Mouse (Mus musculus) frontal cortex, postnatal 25 days (tissue): ENCODE measurements at regions not wholly inside any gene's neighbourhood (a gene's known extent, or its start where the extent isn't known, plus 50 kb on each side); places are given as distances from the start of the nearest gene placed in this dataset.

Experiments
- DNase-seq, 2 experiments: peaks; one replicate each; pipeline ENCODE4 v3.0.0; 2022; ENCODE audit warnings: low spot score in 2 of 2

DNA sequence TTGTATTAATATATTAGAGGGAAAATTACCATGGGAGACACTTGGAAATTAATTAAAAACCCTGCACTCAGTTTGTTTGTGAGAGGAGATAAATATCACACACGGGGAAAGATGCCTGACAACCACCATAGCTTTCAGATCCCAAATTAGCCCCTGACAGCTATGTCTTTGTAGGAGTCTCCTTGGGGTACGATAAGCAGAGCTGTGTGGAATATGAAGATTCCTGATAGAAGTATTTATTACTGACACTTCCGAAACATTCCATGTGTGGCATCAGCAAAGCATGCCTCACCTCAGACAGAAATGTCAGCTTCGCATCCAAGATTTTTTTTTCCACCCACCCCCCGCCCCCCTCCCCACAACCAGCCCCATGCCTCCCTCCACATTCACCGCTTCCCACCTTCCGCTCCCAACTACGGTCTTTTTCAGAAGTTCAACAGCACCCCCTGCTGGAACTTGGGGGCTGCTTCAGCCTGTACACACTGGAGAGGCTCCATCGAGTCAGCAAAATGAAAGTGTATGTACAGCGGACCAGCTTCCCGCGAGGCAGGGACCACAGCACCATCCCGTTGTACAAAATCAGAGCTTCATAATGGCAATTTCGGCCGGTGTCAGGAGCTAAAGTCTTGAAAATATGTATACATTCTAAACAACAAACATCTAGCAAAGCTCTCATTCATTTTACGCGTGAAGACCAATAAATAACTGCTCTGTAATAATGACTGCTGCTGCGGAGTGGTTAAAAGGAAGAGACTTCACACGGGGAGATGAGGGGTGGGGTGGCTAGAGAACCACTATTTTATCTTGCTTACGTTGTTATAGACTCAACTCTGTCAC lies 66.7 kb downstream of the Rwdd3 start:
- peak; percentile 72 to 76 for DNase-seq

DNA sequence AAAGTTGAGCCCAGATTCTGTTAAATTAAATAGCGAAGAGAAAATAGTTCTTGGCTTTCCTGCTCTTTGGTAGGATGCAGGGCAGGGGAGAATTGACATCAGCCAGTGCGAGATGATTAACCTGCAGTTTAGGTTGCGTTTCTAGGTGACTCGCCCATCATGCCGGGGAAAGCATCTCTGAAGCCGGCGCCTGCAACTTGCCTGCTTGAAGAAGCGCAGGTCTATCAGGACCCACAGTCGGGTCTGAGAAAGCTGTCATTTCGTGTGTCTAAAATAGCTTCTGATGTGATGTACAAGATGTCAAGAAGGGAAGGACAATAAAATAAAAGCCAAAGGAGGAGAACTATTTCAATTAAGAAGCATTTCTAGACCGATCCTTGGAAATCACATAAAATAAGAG lies 68.6 kb downstream of the Rwdd3 start:
- DNase-seq, result no peak

DNA sequence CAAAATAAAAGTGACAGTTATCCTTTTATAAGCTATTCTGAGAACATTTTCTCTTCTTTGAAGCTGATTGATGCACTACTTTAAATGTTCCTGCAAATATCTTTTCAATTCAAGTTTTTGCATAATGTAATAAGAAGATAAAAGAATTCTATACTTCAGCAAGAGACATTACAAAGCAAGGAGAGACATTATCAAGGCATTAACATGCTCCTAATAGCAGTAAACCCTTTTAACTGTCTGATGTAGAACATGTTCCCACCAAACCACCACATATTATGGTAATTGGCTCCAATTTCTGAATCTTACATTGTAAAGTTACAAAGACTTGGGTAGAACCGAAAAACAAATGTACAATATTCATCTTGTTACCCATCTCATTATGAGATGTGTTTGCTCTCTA lies 69.4 kb downstream of the Rwdd3 start:
- no peak for DNase-seq

DNA sequence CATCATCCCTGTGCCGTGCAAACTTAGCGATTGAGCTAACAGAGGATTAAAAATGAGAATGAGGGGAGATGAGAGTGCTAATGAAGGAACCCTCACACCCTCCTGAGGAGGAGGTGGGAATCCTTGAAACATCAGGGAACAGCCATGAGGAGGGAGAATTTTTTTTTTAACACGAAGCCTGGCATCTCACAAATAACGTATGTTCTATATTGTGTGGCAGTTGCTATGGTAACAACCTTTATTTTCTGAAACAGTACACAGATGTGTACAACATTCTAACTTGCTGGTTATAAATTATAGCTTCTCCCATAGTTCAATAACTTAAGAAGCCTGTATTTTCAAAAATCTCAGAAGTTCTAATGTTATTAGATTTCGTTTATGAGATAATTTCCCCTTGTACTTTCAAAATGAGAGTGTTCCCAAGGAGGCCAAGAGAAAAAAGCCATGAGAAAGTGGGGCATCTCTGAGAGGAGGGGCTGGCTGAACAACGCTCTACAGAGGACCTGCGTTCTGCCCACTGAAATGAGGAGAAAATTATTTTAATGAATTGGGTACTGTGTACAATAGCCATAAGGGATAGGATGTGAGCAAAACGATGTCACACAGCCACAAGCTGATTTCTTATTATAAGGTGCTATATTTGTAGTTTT lies 71.2 kb downstream of the Rwdd3 start:
- DNase-seq, result no peak

DNA sequence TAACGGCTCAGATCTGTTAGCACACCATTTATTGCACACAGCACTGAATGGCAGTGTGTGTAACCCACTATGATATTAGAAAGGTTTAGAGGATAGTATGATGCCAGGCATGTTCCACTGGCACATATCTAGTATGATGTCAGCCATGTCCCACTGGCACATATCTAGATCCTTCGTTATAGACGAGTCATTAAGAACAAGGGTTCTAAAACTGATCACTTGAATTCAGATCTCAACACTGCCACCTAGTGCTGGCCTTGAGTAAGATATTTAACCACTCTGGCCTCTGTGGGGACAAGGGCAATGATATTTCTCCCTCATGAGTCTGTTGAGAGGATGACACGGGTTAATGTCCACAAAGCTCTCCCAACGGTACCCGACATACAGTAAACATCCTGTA lies 78.0 kb downstream of the Rwdd3 start:
- DNase-seq, result no peak

DNA sequence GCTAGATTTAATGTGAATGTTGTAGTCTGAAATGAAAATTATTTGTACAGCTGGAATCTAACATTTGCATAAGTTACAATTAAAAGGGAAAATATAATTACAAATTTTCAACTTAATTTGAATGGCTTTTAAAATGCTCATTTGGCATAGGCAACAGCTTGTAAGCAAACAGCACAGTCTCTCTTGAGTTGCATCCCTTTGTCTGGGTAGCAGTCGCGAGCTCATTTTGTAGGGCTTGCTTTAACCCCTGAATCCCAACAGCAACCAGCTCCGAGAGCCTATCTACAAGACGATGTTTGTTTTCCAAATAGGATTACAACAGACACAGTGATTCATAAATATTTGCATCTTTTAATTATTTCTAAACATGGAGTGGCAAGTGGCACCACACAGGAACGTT lies 82.8 kb downstream of the Rwdd3 start:
- no peak for DNase-seq

DNA sequence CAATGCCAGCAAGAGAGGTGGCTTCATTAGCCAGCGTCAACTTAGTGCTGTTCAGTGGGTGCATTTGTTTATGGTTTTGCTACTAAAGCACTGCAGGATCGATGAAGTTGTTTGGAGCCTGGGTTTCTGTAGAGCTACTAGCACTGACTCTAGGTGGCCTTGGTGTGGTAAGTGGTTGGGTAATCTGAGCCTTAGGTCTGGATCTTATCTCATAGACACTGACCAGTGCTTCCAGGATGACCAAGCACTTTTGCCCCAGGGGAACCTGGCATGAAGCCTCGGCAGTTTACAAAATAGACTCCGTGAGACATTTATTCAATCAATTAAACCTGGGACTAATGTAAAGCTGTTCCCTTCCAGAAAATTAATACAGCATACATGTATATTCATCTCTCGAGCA lies 102.8 kb downstream of the Rwdd3 start:
- DNase-seq, result no peak

DNA sequence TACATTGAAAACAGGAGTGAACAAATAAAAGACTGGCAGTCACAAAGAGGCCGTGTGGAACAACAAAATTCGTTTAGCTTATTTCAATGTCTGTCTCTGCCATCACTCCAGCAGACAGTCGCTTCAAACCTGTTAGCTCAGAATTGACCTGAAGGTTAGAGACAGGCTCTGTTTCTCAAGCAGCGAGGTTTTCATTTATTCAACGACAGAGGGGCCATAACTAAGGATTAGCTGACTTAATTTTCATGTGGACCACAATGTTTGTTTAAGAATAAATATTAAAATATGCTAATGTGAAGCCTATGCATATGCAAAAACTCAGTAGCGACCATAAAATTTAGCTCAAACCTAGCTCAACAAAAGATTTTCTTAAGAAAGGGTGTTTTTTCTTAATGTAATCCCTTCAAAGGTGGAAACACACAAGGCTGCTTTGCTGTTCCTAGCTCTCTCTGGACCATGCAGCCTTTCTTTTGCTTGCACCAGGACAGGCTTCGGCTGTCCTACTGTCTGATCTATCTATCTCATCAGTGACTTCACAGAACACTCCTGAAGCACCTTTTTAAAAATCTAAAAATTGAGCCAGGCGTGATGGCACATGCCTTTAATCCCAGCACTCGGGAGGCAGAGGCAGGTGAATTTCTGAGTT lies 135.5 kb downstream of the Rwdd3 start:
- DNase-seq, result no peak

DNA sequence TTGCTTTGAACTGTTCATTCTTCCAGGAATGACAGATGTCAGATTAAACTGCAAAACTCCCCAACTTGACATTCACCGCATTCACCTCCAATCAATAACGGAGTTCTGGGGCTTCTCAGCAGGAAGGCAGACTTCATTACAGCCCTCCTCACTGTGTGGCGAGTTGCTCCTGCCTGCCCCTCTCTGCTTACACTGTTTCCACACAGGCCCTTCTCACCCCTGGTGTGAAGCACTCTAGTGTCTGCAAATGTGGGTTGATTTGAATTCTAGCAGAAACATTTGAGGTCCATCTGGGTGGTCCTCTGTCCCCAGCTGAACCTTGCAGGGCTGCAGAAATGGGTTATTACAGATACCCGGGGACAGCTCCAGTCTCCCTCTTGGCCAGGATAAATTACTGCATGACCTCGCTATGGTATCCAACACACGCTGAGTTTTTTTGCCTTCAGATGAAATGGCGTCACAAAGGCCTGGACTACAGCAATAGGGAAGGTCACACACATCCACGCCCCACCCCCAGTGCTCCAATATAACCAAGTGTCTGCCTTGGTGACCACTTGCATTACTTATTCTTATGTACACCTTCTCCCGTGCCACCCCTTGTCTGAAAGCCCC lies 145.8 kb downstream of the Rwdd3 start:
- no peak for DNase-seq

DNA sequence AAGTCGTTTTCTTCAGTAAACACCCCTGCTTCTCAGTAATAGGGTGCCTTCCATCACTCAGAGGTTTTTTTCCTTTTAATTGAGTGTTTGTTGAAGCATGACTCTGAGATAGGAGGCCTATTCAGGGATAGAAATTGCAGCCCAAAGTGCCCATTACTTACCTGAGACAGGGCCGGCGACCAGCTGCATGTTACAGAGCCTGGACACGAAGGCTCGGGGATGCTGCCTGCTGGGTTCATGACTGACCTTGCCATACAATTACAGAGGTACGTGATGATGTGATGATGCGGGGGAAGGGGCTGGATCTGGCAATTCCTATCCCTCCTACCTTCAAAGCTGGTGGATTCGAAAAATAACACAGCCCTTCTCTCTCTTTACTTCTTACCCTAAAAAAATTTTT lies 146.7 kb downstream of the Rwdd3 start:
- DNase-seq, result no peak

DNA sequence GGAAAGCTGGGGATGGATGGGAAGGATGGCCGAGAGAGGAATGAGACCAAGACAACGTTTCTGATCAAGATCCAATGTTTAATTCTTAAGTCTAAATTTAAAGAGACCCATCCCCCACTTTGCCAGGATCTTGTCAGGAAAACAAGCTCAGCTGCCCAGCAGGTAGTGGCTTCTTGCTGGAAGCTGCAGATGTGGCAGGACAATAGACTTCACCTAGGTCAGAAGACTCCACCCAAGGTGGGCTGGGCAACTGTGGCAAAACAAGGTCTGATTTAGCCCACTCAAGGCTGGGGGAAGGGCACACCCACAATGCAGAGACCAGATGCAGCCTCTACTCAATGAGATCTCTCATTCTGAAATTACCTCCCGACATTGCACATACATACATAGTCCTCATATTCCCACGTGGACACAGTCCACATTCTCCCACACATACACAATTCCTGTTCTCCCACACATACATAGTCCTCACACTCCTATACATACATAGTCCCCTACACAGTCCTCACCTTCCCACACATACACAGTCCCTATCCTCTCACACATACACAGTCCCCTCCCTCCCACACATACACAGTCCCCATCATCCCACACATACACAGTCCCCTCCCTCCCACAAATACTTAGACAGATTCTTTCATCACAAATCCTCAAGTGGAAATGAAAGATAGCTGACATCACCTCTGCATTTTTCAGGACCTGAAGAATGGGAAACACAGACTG lies 150.2 kb downstream of the Rwdd3 start:
- DNase-seq, result no peak

DNA sequence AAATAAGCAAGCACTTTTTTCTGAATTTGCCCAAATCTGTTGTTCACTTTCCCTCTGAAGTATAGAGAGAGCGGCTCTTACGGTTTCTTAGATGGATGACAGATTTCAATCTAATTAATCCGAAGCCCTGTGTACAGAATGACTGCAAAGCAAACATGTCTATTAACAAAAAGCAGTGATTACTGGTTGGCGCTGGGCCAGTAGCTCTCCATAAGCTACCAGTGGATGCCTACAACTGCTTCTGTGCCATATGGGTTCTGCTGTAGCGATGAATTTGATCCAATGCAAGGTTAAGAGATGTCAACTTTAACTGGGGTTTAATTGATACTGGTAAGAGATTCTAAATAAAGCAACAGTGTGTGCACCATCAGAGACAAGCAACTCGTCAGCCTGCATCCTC lies 162.3 kb downstream of the Rwdd3 start:
- no peak for DNase-seq

DNA sequence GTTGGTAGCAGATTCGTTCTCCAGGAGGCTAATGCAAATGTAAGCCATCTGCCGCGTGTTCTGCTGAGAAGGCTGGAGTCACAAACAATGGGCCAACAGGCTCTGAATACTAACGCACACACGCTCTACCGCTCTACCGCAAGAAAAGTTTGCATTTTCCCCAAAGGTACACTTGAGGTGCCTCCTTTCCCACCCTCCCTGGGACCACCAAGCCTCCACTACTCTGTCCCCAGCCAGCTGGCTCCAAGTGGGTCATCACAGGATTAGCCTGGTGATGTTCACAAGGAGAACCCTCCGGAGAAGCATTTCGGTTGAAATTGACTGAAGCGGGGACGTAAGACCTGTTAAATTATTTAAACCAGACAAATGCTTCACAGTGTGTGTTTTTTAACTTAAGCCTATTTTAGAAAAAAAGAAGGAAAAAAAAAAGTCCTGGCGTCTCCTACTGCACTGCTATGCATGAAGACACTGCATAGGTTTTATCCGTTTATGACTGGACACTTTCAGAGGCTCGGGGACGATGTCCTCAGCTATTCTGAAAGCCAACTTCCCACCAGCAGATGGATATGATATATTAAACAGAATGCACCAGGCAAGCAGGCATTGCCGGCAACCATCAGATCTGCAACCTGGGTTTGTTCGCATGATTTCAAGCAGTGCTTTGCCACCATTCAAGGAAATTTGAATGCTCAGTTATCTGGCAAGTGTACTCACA lies 187.8 kb downstream of the Rwdd3 start:
- no peak for DNase-seq

DNA sequence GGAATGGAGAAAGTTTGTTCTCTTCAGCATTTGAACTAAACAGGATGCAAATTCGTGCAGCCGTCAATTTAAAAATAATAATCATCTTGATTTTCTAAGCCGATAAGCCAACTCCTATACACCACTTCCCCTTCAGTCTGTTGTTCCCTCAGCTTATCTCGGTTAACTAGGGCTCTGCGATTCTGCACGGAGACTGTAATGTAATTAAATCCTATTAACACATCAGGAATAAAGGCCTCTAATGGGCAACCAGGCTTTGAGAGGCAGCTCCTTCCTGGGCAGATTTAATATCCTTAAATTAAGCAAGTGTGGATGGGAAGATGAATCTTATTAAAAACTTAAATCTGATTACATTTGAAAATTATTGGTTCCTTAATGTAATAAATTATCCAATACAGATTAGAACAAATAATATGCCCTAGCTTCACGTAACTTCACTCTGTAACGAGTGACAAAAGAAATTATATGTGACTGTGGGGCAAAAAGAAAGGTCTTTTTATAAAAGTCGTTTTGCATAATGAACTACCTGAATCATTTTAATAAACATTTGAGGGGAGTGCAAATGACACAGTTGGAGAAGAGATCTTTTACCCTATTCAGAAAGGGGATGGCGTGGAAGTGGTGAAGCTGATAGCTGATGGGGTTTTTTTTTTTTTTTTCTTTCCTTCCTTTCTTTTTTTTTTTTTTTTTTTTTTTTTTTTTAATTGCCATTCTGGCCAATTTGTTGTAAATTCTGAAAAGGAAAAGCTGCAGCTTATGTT lies 188.5 kb downstream of the Rwdd3 start:
- no peak for DNase-seq

DNA sequence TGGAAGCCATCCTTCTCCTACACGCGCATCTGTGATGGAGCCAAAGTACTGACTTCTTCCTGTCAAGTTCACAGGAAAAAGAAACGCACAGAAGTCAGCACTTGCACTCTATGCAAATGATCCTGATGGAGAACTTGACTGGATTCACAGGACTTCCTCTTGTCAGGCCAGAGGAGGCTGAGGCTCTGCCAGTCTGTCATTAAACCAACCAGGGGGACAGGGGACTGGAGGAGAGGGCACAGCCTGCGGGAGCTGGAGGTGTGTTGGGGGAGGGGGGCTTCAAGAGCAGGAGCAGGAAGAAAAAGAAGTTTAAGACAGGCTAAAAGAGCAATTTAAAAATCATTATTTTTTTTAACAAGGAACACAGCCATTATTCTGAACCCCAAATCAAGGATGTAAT lies 189.3 kb downstream of the Rwdd3 start:
- DNase-seq, result no peak

DNA sequence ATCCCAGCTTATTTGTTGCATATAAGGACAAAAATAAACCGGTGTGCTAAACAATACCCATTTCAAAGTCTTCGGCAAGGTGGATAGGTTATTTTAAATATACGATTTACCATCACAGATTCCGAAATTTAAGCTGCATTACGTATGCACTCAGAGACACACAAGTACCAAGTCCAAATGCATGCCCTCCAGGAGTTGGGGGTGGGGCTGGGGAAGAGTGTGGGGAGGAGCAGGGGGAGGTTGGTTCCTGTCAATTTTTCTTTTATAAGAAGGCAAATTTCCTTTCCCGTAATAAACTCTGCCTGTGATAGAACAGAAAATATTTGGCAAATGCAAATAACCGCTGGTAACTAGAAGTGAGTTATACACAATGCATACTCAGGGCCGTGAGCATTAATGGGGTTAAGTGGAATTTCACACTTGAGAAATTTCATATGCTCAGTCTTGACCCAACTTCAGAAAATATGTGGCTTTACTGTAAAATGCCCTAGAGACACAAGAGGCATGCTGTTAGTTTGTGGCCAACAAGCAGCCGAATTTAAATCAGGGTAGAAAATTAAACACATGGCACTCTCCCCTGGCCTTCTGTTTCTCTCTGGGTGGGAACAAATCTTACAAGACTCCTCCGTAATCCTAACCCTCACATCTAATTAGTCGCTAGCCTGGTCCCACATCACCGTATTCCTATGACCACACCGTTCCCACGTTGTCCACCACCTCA lies 200.6 kb downstream of the Rwdd3 start:
- DNase-seq, result no peak

DNA sequence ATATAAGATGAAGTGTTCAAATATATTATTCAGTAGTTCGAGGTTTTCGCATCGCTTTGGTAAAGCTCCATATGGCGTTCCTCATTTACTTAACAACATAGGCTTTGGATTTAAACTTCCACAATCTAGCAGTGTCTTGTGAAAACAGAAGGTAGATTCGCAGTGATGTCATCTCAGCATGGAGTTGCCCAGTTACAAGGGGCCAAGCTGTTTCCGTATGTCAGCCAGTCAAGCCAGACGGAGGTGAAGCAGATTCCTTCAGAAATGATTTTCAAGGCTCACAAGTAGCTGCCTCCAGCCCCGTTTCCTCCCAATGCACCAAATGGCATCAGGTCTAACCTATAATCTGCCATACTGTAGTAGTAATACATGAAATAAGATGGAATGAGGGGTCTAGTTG lies 224.6 kb downstream of the Rwdd3 start:
- no peak for DNase-seq

DNA sequence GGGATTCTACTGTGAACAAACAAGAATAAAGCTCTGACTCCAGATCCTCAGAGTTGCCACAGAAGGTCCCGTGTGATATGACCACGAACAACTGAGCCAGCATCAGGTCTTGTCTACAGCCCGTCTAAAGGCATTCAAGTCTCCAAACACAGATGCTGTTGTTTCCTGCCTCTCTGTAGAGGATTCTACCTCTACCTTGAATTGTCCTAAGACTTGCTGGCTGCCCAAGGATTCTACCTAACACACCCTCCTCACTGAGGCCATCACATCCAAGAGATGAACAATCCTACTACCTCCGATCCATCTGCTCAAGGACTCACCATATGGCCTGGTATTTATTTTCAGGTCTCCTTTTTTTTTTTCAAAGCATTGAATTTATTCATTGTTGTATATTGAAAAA lies 237.1 kb downstream of the Rwdd3 start:
- DNase-seq, result no peak

DNA sequence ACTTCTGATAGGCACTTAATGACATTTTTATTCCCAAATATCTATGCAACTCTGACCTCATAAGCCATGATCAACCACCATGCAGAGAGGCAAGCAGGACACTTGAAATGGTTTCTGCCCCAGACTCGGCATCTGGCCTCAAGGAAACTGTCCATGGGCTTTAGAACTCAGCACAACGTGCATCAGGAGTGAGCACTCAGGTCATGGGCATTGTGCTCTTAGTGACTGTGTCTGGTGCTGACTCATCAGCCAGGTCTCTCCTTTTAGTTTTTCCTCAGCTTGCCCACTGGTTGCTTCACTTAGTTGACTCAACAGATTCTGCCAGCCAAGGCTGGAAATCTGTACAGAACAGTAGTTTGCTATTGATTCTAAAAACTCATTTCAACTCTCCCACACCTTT lies 251.1 kb downstream of the Rwdd3 start:
- DNase-seq, result no peak

DNA sequence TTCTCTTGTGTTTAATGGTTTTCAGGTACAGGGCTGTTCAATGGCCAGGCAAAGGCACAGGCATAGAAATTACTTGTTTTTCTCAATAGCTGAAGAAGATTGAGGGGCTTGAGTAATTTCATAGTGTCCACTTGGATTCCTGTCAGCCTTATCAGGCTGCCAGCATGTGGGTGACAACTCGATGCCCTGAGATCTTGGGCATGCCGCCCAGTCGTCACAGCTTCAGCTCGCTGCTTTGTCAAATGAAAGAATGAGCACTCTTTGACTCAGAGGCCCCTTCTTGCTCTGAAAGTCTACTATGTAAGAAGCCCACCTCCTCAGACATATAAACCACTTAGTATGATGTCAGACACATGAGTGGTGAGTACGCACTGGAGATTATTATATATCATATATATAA lies 272.6 kb downstream of the Rwdd3 start:
- no peak for DNase-seq
